Mouse (Mus musculus) megakaryocyte, embryonic 14.5 days (primary cell): ENCODE results near the gene Pnpla7. TPM values are rescaled to one million over a fixed set of nuclear protein-coding genes. Genes with fewer than 3 reads are reported as not detected.
"Not testable (repeated sequence)": the region's sequence is repeated elsewhere in the genome, so short reads cannot be mapped to it uniquely, and the experiment has no call there.

ENCODE experiments used
- H3K27me3 ChIP-seq: replicated peaks from 2 replicates; pipeline ENCODE3; 2012; ENCODE audit warnings: inconsistent platforms
- H3K36me3 ChIP-seq: replicated peaks from 2 replicates; pipeline ENCODE3; 2012; ENCODE audit warnings: low read length, inconsistent platforms, mixed read lengths
- H3K4me1 ChIP-seq: 2 replicates; pipeline ENCODE4 v1.6.1; 2012; ENCODE audit warnings: inconsistent platforms
- H3K4me3 ChIP-seq: replicated peaks from 2 replicates; pipeline ENCODE3; 2012; ENCODE audit warnings: moderate library complexity, mild to moderate bottlenecking, inconsistent platforms
- H3K9me3 ChIP-seq: 2 replicates; pipeline ENCODE4 v1.6.1; 2012; ENCODE audit warnings: inconsistent platforms
- FLI1 ChIP-seq: IDR thresholded peaks from 2 replicates; pipeline ENCODE4 v1.6.1; 2012; ENCODE audit warnings: low read length, inconsistent platforms, mixed read lengths
- GATA1 ChIP-seq: IDR thresholded peaks from 3 replicates; pipeline ENCODE4 v1.6.1; 2012; ENCODE audit warnings: mixed read lengths, low read length, inconsistent platforms, borderline replicate concordance
- polyA plus RNA-seq: library from polyadenylated mRNA; stranded (reverse); fragments of >175 nt; gene quantifications from 2 replicates; pipeline ENCODE4 v1.2.3, GENCODE M21; 2012; ENCODE audit warnings: low replicate concordance; ENCODE audit not compliant: insufficient read depth

Gene Pnpla7
- polyA plus RNA-seq, 1 experiment: 7.1 TPM

DNA sequence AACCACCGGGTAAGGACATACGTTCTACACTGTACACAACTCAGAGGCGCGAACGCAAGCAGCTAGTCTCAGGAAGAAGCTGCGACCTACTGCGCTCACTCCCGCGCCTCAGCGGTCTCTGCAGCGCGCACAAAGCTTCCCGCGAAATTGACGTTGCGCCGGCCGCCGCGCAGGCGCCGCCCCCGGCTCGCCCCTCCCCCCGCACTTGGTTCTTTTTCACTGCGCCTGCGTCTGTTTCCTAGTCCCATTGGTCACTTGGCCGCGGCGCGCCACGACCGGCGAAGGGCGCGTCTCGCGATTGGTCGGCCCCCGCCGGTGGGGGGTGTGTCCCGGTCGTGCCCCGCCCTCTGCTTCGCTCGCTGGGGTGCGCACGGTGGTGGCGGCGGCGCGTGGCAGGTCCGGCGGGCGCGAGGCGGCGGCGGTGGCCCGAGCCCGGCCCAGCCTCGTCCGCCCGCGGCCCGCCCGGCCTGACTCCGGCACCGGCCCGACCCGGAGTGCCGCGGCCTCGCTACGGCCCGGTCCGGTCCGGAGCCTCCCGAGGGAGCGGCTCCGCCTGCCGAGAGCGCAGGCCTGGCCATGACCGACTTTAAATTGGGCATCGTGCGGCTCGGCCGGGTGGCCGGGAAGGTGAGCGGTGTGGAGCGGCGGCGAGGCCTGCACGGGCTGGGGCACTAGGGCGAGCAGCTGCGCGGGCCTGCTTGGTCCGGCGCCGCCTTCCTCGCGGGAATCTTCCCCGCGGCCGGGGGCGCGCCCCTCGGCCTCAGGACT is 26.2 kb upstream of the Pnpla7 start, which contains the start of gene Zmynd19:
Gene Zmynd19 (plus strand): TSS at position 372 of the 768 bp plus-strand sequence.
- peaks cover 2% of the 10 kb centered on the region for H3K27me3 ChIP-seq
- no peaks in the 10 kb centered on the region for H3K9me3 ChIP-seq
- H3K36me3 ChIP-seq: peaks cover 27% of the 10 kb centered on the region
- TF ChIP-seq GATA1: no peak
- peak within 1 kb of the TSS; percentile 93 for H3K4me3 ChIP-seq
- H3K4me1 ChIP-seq: peaks cover 41% of the 10 kb centered on the region

DNA sequence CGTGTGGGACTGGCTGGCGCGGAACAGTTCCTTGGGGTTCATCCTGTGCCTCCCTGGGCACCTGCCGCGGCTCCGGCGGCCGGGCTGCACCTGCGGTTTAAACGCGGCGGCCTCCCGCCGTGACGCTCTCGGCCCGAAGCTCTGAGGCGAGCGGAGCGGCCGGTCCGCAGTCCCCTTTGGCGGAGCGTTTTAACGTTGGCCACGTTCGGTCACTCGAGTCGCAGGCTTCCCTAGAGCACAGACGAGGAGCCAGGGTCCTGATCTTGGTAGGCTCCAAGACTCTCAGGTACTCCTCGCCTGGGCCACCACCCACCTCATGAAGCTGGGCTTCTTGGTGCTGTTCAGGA is 25.7 kb upstream of the Pnpla7 start:
- H3K36me3 ChIP-seq: peaks cover 33% of the 10 kb centered on the region
- TF ChIP-seq FLI1 (no peak), GATA1 (no peak)
- H3K27me3 ChIP-seq: peaks cover 2% of the 10 kb centered on the region

DNA sequence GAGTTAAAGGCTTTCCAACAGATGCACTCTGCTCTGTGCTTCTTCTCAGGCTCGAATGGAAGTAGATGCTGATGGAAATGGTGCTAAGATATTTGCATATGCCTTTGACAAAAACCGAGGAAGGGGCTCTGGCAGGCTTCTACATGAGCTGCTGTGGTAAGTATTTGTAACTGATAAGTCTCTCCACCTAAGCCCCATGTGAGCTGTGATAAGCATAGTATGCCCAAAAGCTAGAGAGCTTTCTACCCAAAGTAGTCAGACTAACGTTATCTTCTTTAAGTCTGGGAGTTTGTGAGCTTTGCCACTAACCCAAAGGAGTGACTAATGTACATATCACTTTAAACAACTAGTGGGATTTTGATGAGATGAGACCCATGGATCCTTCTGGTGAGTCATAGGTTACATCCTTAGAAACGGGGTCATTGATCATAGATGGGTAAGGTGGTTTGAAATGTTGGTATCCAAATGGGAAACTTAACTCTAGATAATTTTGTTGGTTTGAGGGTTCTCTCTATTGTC is 23.2 kb upstream of the Pnpla7 start:
- H3K4me1 ChIP-seq: peaks cover 61% of the 10 kb centered on the region
- no peaks in the 10 kb centered on the region for H3K27me3 ChIP-seq
- H3K36me3 ChIP-seq: peaks cover 51% of the 10 kb centered on the region
- no peak for TF ChIP-seq GATA1
- no peak for TF ChIP-seq FLI1
- no peaks in the 10 kb centered on the region for H3K9me3 ChIP-seq
- H3K4me3 ChIP-seq: no peak overlapping the region

More for the DNA sequence above, 25.7 kb upstream of the Pnpla7 start:
- Histone ChIP-seq H3K4me1 (peaks cover 47% of the 10 kb centered on the region), H3K4me3 (peak overlapping the region; percentile 93), H3K9me3 (no peaks in the 10 kb centered on the region)

DNA sequence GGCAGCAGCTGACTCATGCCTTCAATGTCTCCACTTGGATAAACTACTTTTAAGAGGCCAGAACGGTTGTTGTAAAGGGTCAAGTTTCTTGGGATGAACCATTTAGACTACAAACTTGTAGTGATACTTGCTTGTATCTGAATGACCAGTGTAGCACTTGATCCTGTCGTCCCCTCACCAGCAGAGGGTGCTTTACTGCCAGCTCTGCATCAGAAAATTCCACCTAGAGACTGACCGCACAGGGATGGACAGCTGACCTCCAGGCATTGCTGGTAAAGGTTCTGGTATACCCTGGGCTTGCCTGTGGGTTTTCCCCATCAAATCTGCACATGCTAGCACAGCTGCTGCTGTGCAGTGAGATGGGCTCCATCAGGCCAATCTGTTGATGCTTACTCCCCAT is 14.9 kb upstream of the Pnpla7 start:
- peaks cover 70% of the 10 kb centered on the region for H3K36me3 ChIP-seq
- TF ChIP-seq GATA1: no peak
- TF ChIP-seq FLI1: no peak
- H3K27me3 ChIP-seq: no peaks in the 10 kb centered on the region

DNA sequence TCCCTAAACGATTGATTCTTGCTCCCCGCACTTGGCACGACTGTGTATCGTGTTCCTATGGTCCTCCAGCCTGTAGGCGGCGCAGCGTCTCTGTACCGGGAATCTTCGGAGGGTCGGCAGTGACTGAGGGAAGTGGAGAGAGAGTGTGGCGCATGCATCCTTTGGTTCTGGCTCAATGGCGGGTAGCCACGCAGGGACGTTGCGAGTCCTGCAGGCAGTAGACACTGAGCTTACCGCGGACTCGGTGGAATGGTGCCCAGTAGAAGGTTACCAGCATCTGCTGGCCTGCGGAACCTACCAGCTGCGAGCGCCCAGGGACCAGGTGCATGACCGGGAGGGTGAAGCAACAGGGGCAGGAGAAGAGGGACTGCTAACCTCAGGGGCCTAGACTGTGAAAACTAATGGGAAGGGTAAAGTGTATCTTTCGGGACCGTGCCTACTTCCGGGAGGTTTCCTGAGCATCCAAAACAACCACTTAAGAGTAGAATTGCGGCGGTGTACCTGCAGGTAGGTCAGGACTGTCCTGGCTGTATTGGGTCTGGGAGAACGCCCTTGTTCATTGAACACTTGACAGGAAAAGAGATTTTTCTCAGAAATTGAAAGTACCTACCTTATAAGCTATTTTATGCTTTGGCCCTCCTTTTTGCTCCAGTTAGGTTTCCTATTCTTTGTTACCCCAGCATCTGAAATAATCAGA is 13.4 kb upstream of the Pnpla7 start, which contains the start of gene Dph7:
Gene Dph7 (plus strand): TSS at position 97 of the 697 bp plus-strand sequence.
- H3K36me3 ChIP-seq: peaks cover 72% of the 10 kb centered on the region
- TF ChIP-seq GATA1 (no peak), FLI1 (no peak)

More for the DNA sequence above, 14.9 kb upstream of the Pnpla7 start:
- Histone ChIP-seq H3K4me1 (peaks cover 38% of the 10 kb centered on the region), H3K9me3 (no peaks in the 10 kb centered on the region), H3K4me3 (no peak overlapping the region)

DNA sequence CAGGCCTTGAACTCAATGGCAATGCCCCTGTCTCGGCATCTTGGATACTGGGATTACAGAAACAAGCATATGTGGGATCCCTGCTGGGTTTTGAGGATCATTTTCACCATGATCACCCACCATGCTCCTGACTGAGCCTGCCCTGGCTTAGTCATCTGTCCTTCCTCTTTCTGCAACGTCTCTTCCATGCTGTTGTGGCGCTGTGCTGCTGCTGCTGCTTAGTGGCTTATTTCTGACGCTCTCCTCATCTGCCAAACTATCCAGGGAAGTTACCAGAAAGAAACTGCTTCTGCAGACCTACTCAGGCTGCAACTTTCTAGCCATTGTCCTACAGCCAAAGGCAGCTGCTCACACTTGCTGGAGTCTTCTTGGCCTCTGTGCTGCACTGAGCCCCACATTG is 5.4 kb upstream of the Pnpla7 start:
- peaks cover 20% of the 10 kb centered on the region for H3K4me1 ChIP-seq
- no peaks in the 10 kb centered on the region for H3K9me3 ChIP-seq
- no peak overlapping the region for H3K4me3 ChIP-seq
- H3K36me3 ChIP-seq: peaks cover 78% of the 10 kb centered on the region
- no peak for TF ChIP-seq FLI1
- no peak for TF ChIP-seq GATA1
- H3K27me3 ChIP-seq: no peaks in the 10 kb centered on the region

More for the DNA sequence above, 13.4 kb upstream of the Pnpla7 start, which contains the start of gene Dph7:
- Histone ChIP-seq H3K4me3 (peak within 1 kb of the TSS; percentile 99), H3K4me1 (peaks cover 27% of the 10 kb centered on the region), H3K9me3 (no peaks in the 10 kb centered on the region), H3K27me3 (no peaks in the 10 kb centered on the region)

DNA sequence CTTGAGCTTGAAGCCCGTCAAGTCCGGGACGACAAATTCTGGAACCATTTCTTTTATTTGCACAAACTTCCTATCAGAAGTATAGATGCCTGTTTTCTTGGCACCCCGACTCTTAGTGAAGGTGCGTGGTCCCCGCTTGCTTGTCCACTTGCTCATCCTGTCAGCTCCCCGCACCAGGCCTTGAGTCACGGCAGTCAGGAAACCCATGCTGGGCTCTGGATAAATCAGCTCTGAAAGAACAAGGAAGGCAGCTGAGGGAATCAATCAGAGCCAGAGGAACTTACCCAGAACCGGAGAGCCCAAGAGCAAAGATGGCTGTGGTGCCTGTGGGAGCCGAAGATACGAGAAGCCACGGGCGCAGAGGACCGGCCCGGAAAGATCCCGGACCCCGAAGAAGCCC is 1.4 kb upstream of the Pnpla7 start:
- not testable (repeated sequence) for H3K9me3 ChIP-seq, H3K27me3 ChIP-seq
- Histone ChIP-seq H3K36me3 (peaks cover 39% of the 10 kb centered on the region), H3K4me1 (peaks cover 36% of the 10 kb centered on the region), H3K4me3 (peak overlapping the region; percentile 97)

DNA sequence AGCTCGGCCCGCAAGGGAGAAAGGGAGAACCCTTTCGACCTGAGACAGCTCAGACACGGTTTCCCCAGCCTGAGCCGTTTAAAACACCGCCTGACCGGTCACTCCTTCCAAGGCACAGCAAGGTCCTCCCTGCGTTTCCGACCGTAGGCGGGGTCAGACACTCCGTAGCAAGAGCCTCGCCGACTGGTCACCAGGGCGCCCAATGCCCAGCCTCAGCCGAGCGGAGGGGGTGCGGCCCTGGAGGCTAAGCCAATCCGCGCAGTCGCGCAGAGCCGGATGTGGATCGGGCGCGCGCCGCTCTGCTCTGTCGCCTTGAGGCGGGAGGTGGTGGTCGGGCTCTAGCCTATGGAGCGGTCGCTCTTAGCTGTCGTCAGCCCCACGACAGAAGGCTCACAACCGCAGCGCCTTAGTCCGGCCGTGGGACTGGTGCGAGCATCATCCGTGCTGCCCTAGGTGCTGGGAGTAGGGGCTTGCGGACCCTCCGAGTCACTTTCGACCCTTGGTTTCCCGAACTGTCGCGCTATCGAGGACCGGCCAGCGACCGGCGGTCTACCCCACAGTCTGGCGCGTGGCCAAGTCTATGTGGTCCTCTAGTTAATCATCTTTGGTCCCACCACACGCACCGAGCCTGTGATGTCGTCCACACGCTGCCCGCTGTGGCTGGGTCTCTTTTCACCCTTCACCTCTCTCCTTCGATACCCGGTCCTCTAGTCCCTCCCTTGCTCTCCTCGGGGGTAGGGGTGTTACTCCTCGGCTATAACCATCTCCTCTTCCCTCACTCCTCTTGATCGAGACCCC is 728 bp upstream of the Pnpla7 start, which contains the start of gene Mrpl41:
Gene Mrpl41 (minus strand): TSS at position 193 of the 798 bp plus-strand sequence.
- peak within 1 kb of the TSS; percentile 97 for H3K4me3 ChIP-seq
- peaks cover 36% of the 10 kb centered on the region for H3K36me3 ChIP-seq

DNA sequence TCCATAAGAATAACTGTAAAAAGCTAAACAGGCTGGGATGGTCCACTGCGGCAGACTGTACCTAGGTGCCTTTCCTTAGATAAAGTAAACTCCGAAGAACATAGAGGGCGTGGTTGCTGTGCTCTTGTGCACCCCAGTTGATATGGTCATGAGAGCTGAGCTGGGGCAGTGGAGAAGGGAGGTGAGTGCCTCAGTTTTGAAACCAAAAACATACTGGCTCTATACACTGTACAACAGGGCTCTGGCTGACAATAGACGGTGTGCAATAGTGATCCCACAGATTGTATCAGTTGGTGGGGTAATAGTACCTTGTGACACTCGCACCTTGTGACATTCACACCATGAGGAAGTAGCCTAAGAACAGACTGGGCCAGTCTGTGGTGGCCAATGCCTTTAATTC is 1.1 kb downstream of the Pnpla7 start:
- no peak for TF ChIP-seq FLI1
- TF ChIP-seq GATA1: no peak
- Histone ChIP-seq H3K27me3 (no peaks in the 10 kb centered on the region), H3K4me1 (peaks cover 38% of the 10 kb centered on the region), H3K4me3 (peak overlapping the region; percentile 97), H3K9me3 (no peaks in the 10 kb centered on the region), H3K36me3 (peaks cover 36% of the 10 kb centered on the region)

More for the DNA sequence above, 728 bp upstream of the Pnpla7 start, which contains the start of gene Mrpl41:
- H3K4me1 ChIP-seq: peaks cover 42% of the 10 kb centered on the region
- peak; percentile 19; the same call in 1 of the 2 replicates for TF ChIP-seq FLI1
- no peak for TF ChIP-seq GATA1
- no peaks in the 10 kb centered on the region for H3K27me3 ChIP-seq
- no peaks in the 10 kb centered on the region for H3K9me3 ChIP-seq
